Mouse (Mus musculus): ENCODE results near the gene Fam160a2.
A peak's percentile ranks its signal among the peaks of the same experiment; 100 is the strongest.
"Not testable (repeated sequence)": the region's sequence is repeated elsewhere in the genome, so short reads cannot be mapped to it uniquely, and the experiment has no call there.

Gene Fam160a2

GRCm38 (mm10) chr7:105399935-105400624, at the start of gene Fam160a2:
Gene Fam160a2, minus strand, starts transcription at chr7:105400054.
- peak; percentile 97 for DNase-seq (ENCODE audit: low read depth, low spot score)

GRCm38 (mm10) chr7:105445076-105445475, 45.2 kb upstream of the Fam160a2 start:
- DNase-seq (ENCODE audit: low read depth, low spot score): no peak

- DNase-seq (ENCODE audit: low read depth, low spot score): no peak
Measured at GRCm38 (mm10) chr7:105441426-105441825, 41.6 kb upstream of the Fam160a2 start.

- DNase-seq (ENCODE audit: low read depth, low spot score): no peak
Measured at GRCm38 (mm10) chr7:105437979-105438772, 38.3 kb upstream of the Fam160a2 start.

- DNase-seq (ENCODE audit: low read depth, low spot score): no peak
Measured at GRCm38 (mm10) chr7:105434798-105435197, 34.9 kb upstream of the Fam160a2 start.

- no peak for DNase-seq (ENCODE audit: low read depth, low spot score)
Measured at GRCm38 (mm10) chr7:105433859-105434258, 34.0 kb upstream of the Fam160a2 start.

- no peak for DNase-seq (ENCODE audit: low read depth, low spot score)
Measured at GRCm38 (mm10) chr7:105432058-105432457, 32.2 kb upstream of the Fam160a2 start.

- no peak for DNase-seq (ENCODE audit: low read depth, low spot score)
Measured at GRCm38 (mm10) chr7:105426051-105426450, 26.2 kb upstream of the Fam160a2 start.

GRCm38 (mm10) chr7:105425424-105426043, 25.7 kb upstream of the Fam160a2 start, which contains the start of gene Cckbr:
Gene Cckbr, plus strand, starts transcription at chr7:105425731.
- DNase-seq (ENCODE audit: low read depth, low spot score): peak; percentile 36

GRCm38 (mm10) chr7:105424368-105424767, 24.5 kb upstream of the Fam160a2 start:
- DNase-seq (ENCODE audit: low read depth, low spot score): no peak

GRCm38 (mm10) chr7:105420903-105421302, 21.0 kb upstream of the Fam160a2 start:
- no peak for DNase-seq (ENCODE audit: low read depth, low spot score)

- DNase-seq (ENCODE audit: low read depth, low spot score): no peak
Measured at GRCm38 (mm10) chr7:105418106-105418505, 18.3 kb upstream of the Fam160a2 start.

GRCm38 (mm10) chr7:105416529-105416928, 16.7 kb upstream of the Fam160a2 start:
- DNase-seq (ENCODE audit: low read depth, low spot score): no peak

GRCm38 (mm10) chr7:105414385-105414784, 14.5 kb upstream of the Fam160a2 start:
- no peak for DNase-seq (ENCODE audit: low read depth, low spot score)

GRCm38 (mm10) chr7:105411874-105412632, 12.2 kb upstream of the Fam160a2 start:
- not testable (repeated sequence) for DNase-seq (ENCODE audit: low read depth, low spot score)

- DNase-seq (ENCODE audit: low read depth, low spot score): no peak
Measured at GRCm38 (mm10) chr7:105406322-105406721, 6.5 kb upstream of the Fam160a2 start.

- DNase-seq (ENCODE audit: low read depth, low spot score): no peak
Measured at GRCm38 (mm10) chr7:105404268-105404667, 4.4 kb upstream of the Fam160a2 start, which contains the start of gene Cnga4. Gene Cnga4, plus strand, starts transcription at chr7:105404568.

GRCm38 (mm10) chr7:105399058-105399934, 558 bp downstream of the Fam160a2 start:
- DNase-seq (ENCODE audit: low read depth, low spot score): no peak

- no peak for DNase-seq (ENCODE audit: low read depth, low spot score)
Measured at GRCm38 (mm10) chr7:105396126-105396525, 3.7 kb downstream of the Fam160a2 start.

GRCm38 (mm10) chr7:105395131-105395820, 4.6 kb downstream of the Fam160a2 start:
- DNase-seq (ENCODE audit: low read depth, low spot score): no peak
